Mouse (Mus musculus) fibroblast of lung, adult 2 months (primary cell): ENCODE measurements at regions not wholly inside any gene's neighbourhood (a gene's known extent, or its start where the extent isn't known, plus 50 kb on each side); places are given as distances from the start of the nearest gene placed in this dataset.
A peak's percentile ranks its signal among the peaks of the same experiment; 100 is the strongest.

Source experiments
- DNase-seq: peaks from one replicate; pipeline ENCODE4 v3.0.0-alpha.2; 2011; ENCODE audit warnings: low read depth

- no peak for DNase-seq
These were observed 58.2 kb upstream of the Ppp3ca start for GRCm38 (mm10) chr3:136611682-136612081.

- DNase-seq, result no peak
These were observed 59.4 kb upstream of the Ppp3ca start for GRCm38 (mm10) chr3:136610556-136610924.

GRCm38 (mm10) chr3:136609855-136610555 lies 59.9 kb upstream of the Ppp3ca start:
- no peak for DNase-seq

- peak; percentile 58 for DNase-seq
These were observed 68.2 kb upstream of the Ppp3ca start for GRCm38 (mm10) chr3:136601706-136602105.

GRCm38 (mm10) chr3:136583937-136584336 lies 86.0 kb upstream of the Ppp3ca start:
- DNase-seq, result no peak

GRCm38 (mm10) chr3:136578016-136578415 lies 91.9 kb upstream of the Ppp3ca start:
- no peak for DNase-seq

- DNase-seq, result no peak
These were observed 99.4 kb upstream of the Ppp3ca start for GRCm38 (mm10) chr3:136570517-136570916.

- no peak for DNase-seq
These were observed 113.4 kb upstream of the Ppp3ca start for GRCm38 (mm10) chr3:136556488-136556887.

GRCm38 (mm10) chr3:136549471-136549870 lies 120.5 kb upstream of the Ppp3ca start:
- no peak for DNase-seq

- DNase-seq, result no peak
These were observed 138.3 kb upstream of the Ppp3ca start for GRCm38 (mm10) chr3:136531604-136532003.

GRCm38 (mm10) chr3:136508575-136508974 lies 161.3 kb upstream of the Ppp3ca start:
- no peak for DNase-seq

GRCm38 (mm10) chr3:136507070-136507469 lies 162.9 kb upstream of the Ppp3ca start:
- no peak for DNase-seq

- no peak for DNase-seq
These were observed 169.0 kb upstream of the Bank1 start for GRCm38 (mm10) chr3:136494831-136495230.

- DNase-seq, result no peak
These were observed 165.8 kb upstream of the Bank1 start for GRCm38 (mm10) chr3:136491683-136492082.

- DNase-seq, result no peak
These were observed 145.8 kb upstream of the Bank1 start for GRCm38 (mm10) chr3:136471693-136472092.

GRCm38 (mm10) chr3:136462747-136463146 lies 136.9 kb upstream of the Bank1 start:
- no peak for DNase-seq

GRCm38 (mm10) chr3:136456471-136457117 lies 130.7 kb upstream of the Bank1 start:
- no peak for DNase-seq

- DNase-seq, result no peak
These were observed 130.0 kb upstream of the Bank1 start for GRCm38 (mm10) chr3:136455651-136456470.

- DNase-seq, result peak; percentile 59
These were observed 129.1 kb upstream of the Bank1 start for GRCm38 (mm10) chr3:136454967-136455366.

- peak; percentile 82 for DNase-seq
These were observed 125.3 kb upstream of the Bank1 start for GRCm38 (mm10) chr3:136450986-136451774.

- DNase-seq, result no peak
These were observed 124.6 kb upstream of the Bank1 start for GRCm38 (mm10) chr3:136450361-136450895.

- DNase-seq, result no peak
These were observed 123.5 kb upstream of the Bank1 start for GRCm38 (mm10) chr3:136449364-136449763.
